Mouse (Mus musculus) liver, embryonic 14.5 days (tissue): ENCODE results near the gene Fitm1.

ENCODE experiments used
- CTCF ChIP-seq: IDR thresholded peaks from 2 replicates; pipeline ENCODE4 v1.5.1; 2016; ENCODE audit warnings: antibody characterized with exemption, low read depth, control low read depth
- EP300 ChIP-seq: IDR thresholded peaks from 2 replicates; pipeline ENCODE4 v1.6.1; 2016; ENCODE audit warnings: antibody characterized with exemption, low read depth

GRCm38 (mm10) chr14:55578668-55579269 lies 3.4 kb downstream of the Fitm1 start:
- TF ChIP-seq CTCF, result no peak; the same call in 1 of the 2 replicates
- TF ChIP-seq EP300, result no peak
